Mouse (Mus musculus) neural tube, embryonic 14.5 days (tissue): ENCODE results near the gene Adamts2. TPM values are rescaled to one million over a fixed set of nuclear protein-coding genes. Genes with fewer than 3 reads are reported as not detected.

ENCODE experiments used
- ATAC-seq: fragments of 200-750 bp; cut with Nextera tagmentation; 2 replicates; pipeline ENCODE4 v1.8.0; 2017; ENCODE audit warnings: low read depth, mild to moderate bottlenecking, moderate TSS enrichment, moderate library complexity
- H3K27ac ChIP-seq: fragments of 300-500 bp; sonication (generic); 2 replicates; pipeline ENCODE4 v1.5.1; 2014; ENCODE audit warnings: low read depth, mild to moderate bottlenecking, control low read depth, low read length, moderate library complexity, mixed read lengths
- H3K27me3 ChIP-seq: fragments of 300-500 bp; sonication (generic); 2 replicates; pipeline ENCODE4 v1.6.1; 2014; ENCODE audit warnings: low read length; ENCODE audit not compliant: control insufficient read depth, insufficient read depth
- H3K36me3 ChIP-seq: fragments of 300-500 bp; sonication (generic); 2 replicates; pipeline ENCODE4 v1.6.1; 2014; ENCODE audit warnings: low read length, mixed read lengths; ENCODE audit not compliant: control insufficient read depth, insufficient read depth
- H3K4me1 ChIP-seq: fragments of 300-500 bp; sonication (generic); 2 replicates; pipeline ENCODE4 v1.6.1; 2014; ENCODE audit warnings: low read length; ENCODE audit not compliant: control insufficient read depth, insufficient read depth
- H3K4me2 ChIP-seq: fragments of 300-500 bp; sonication (generic); 2 replicates; pipeline ENCODE4 v1.6.1; 2014; ENCODE audit warnings: mild to moderate bottlenecking, low read depth, low read length, control low read depth
- H3K4me3 ChIP-seq: fragments of 300-500 bp; sonication (generic); 2 replicates; pipeline ENCODE4 v1.5.1; 2014; ENCODE audit warnings: low read depth, low read length, control low read depth, mixed read lengths
- H3K9ac ChIP-seq: fragments of 300-500 bp; sonication (generic); replicated peaks from 2 replicates; pipeline ENCODE4 v1.6.1; 2014; ENCODE audit warnings: low read depth, mild to moderate bottlenecking, control low read depth, low read length, mixed read lengths
- H3K9me3 ChIP-seq: fragments of 300-500 bp; sonication (generic); 2 replicates; pipeline ENCODE4 v1.6.1; 2016; ENCODE audit warnings: low read length; ENCODE audit not compliant: control insufficient read depth
- WGBS: fragments of 180-500 bp; shearing (Covaris S2); extraction: QIAGEN DNeasy Blood & Tissue Kit; methylation state at CpG from one replicate; pipeline ENCODE4 v1.1.7; 2014; 5-methylcytosine and 5-hydroxymethylcytosine counted together
- polyA plus RNA-seq: library from polyadenylated mRNA; unstranded; fragments of >200 nt; fragmentation: Nextera tagmentation; extraction: Ambion mirVana; gene quantifications from 2 replicates; pipeline ENCODE4 v1.2.1, GENCODE M21; 2014

The Adamts2 gene
- polyA plus RNA-seq, 1 experiment from 2014 or later: 2.4 TPM

- H3K4me1 ChIP-seq: no peaks in the 10 kb centered on the region
- no peak for ATAC-seq
- no peak overlapping the region for H3K4me3 ChIP-seq
- H3K27me3 ChIP-seq: no peaks in the 10 kb centered on the region
- no peaks in the 10 kb centered on the region for H3K9me3 ChIP-seq
- no peak overlapping the region for H3K27ac ChIP-seq
- H3K36me3 ChIP-seq: no peaks in the 10 kb centered on the region
- WGBS: 88% methylated on average over 8 of the region's 8 CpGs
- H3K9ac ChIP-seq: no peak overlapping the region
- no peak overlapping the region for H3K4me2 ChIP-seq
Measured at GRCm38 (mm10) chr11:50700496-50700895, 98.6 kb downstream of the Adamts2 start.

DNA sequence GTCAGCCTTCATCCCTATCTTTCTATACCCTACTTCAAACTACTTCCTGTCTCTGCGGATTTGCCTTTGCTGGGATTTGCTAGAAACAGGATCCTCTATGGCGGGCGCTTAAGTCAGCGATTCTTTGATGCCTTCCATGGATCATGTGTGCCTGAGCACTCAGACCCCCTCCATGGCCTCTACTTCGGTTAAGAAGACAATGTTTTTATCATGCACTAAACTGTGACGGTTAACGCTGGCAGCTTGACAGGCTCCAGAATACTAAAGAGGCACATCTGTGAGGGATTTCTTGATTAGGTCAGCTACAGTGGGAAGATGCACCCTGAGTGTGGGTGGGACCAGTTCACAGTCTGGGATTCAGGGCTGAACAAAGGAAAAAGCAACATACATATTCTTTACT is 101.5 kb downstream of the Adamts2 start:
- Histone ChIP-seq H3K27ac (no peak overlapping the region), H3K4me2 (no peak overlapping the region), H3K9me3 (no peaks in the 10 kb centered on the region), H3K27me3 (no peaks in the 10 kb centered on the region), H3K36me3 (no peaks in the 10 kb centered on the region), H3K4me3 (no peak overlapping the region), H3K4me1 (no peaks in the 10 kb centered on the region), H3K9ac (no peak overlapping the region)
- 74% methylated on average over 7 of the region's 7 CpGs for WGBS
- ATAC-seq: no peak

- Histone ChIP-seq H3K9me3 (no peaks in the 10 kb centered on the region), H3K4me2 (no peak overlapping the region), H3K36me3 (no peaks in the 10 kb centered on the region), H3K27me3 (no peaks in the 10 kb centered on the region), H3K4me3 (no peak overlapping the region), H3K27ac (no peak overlapping the region), H3K4me1 (no peaks in the 10 kb centered on the region), H3K9ac (no peak overlapping the region)
- WGBS: 70% methylated on average over 2 of the region's 2 CpGs
- no peak for ATAC-seq
Measured at GRCm38 (mm10) chr11:50704511-50704910, 102.6 kb downstream of the Adamts2 start.

DNA sequence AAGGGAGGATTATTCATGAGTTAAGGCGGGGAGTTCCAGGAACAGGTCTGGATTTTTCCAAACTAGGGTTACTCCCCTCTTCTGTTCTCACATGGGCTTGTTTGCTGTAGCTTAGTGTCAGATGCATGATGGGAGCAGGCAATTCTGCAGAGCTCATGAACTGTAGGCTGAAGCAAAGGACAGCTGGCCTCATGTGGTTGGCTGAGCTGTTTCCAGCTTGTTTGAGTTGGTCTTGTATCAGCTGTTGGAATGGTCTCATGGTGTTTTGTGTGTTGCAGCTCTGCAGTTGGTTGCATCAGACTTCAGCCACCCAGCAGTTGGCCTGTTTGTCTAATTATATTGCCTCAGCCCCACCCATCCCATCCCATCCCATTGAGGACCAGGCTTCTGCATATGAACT is 105.4 kb downstream of the Adamts2 start:
- Histone ChIP-seq H3K4me1 (no peaks in the 10 kb centered on the region), H3K27me3 (no peaks in the 10 kb centered on the region), H3K4me3 (no peak overlapping the region), H3K9ac (no peak overlapping the region), H3K36me3 (no peaks in the 10 kb centered on the region), H3K9me3 (no peaks in the 10 kb centered on the region), H3K4me2 (no peak overlapping the region), H3K27ac (no peak overlapping the region)
- 96% methylated on average over 1 of the region's 1 CpGs for WGBS
- no peak for ATAC-seq

GRCm38 (mm10) chr11:50713610-50714202 is 111.8 kb downstream of the Adamts2 start:
- Histone ChIP-seq H3K4me1 (no peaks in the 10 kb centered on the region), H3K27me3 (no peaks in the 10 kb centered on the region), H3K4me3 (no peak overlapping the region), H3K9me3 (no peaks in the 10 kb centered on the region; the same call in 1 of the 2 replicates), H3K4me2 (no peak overlapping the region), H3K27ac (no peak overlapping the region), H3K9ac (no peak overlapping the region), H3K36me3 (no peaks in the 10 kb centered on the region)
- ATAC-seq: no peak
- 42% methylated on average over 21 of the region's 21 CpGs for WGBS

DNA sequence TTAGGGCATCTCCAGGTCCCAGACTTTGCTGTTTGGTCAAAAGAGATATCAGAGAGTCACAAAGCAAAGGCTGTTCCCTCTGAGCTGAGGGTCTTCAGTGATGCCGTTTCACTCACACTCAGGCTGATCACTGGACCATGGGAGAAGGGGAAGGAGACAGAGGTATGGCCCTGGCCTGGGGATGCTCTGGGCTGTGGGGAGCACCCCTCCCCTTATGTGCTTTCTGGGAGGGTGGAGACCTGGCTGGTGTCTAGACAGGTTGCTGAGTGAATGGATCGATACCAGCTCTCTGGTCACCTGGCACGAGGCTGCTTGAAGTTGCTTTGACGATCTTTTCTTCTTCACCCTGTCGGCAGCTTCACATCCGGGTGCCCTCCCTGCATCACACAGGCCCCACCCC is 113.2 kb downstream of the Adamts2 start:
- no peak for ATAC-seq
- Histone ChIP-seq H3K9me3 (no peaks in the 10 kb centered on the region; the same call in 1 of the 2 replicates), H3K4me1 (no peaks in the 10 kb centered on the region), H3K4me3 (no peak overlapping the region), H3K36me3 (no peaks in the 10 kb centered on the region), H3K4me2 (no peak overlapping the region), H3K9ac (no peak overlapping the region), H3K27me3 (no peaks in the 10 kb centered on the region), H3K27ac (no peak overlapping the region)
- 75% methylated on average over 6 of the region's 6 CpGs for WGBS

DNA sequence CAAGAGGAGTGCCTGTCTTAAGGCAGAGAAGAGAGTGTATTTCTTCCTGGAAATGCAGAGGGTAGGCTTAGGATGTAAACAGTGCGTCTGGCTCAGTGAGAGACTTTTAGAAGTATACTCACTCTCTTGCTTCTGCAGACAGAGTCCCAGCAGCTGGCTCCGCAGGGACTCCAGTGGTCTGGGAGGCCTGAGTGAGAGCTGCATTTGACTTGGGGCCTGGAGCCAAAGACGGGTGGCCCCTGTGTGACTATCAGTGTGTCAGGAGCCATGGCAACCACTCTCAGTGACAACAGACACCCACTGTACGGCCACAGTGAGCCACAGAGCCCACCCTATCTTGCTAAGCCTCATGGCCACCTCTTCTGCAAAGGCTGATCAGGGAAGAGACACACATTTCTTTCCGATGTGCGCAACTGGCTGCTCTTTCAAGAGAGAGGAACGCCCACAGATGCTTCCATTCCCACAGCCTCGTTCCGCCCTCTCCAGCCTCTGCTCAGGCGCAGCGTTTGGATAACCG is 115.6 kb downstream of the Adamts2 start:
- Histone ChIP-seq H3K4me2 (no peak overlapping the region), H3K4me1 (no peaks in the 10 kb centered on the region), H3K27me3 (no peaks in the 10 kb centered on the region), H3K9me3 (no peaks in the 10 kb centered on the region; the same call in 1 of the 2 replicates), H3K27ac (no peak overlapping the region), H3K4me3 (no peak overlapping the region), H3K9ac (no peak overlapping the region), H3K36me3 (no peaks in the 10 kb centered on the region)
- ATAC-seq: no peak
- 66% methylated on average over 12 of the region's 12 CpGs for WGBS

DNA sequence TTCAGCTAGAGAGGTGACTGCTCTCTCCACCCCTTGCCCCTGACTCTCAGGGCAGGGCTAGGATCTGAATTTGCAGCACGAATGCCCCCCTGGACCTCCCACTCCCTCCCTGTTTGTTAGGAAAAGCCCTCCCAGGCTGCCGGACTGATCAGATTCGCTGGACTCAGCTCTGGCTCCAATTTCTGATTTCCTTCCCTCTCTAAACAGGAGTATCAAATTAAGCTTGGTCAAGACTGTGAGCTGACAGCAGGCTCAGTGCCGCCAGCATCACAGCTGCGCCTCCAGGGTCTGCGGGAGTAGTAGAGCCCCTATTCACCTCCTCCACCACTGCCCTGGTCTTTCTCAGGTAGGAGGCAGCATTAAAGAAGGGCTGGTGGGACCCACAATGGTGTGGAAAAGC is 117.0 kb downstream of the Adamts2 start:
- Histone ChIP-seq H3K4me1 (no peaks in the 10 kb centered on the region), H3K4me3 (no peak overlapping the region), H3K36me3 (no peaks in the 10 kb centered on the region), H3K9ac (no peak overlapping the region), H3K27ac (no peak overlapping the region), H3K27me3 (no peaks in the 10 kb centered on the region), H3K4me2 (no peak overlapping the region), H3K9me3 (no peaks in the 10 kb centered on the region)
- 64% methylated on average over 6 of the region's 6 CpGs for WGBS
- ATAC-seq: no peak

- H3K9me3 ChIP-seq: no peaks in the 10 kb centered on the region
- no peak overlapping the region for H3K9ac ChIP-seq
- no peak overlapping the region for H3K4me3 ChIP-seq
- no peaks in the 10 kb centered on the region for H3K4me1 ChIP-seq
- ATAC-seq: no peak
- H3K36me3 ChIP-seq: no peaks in the 10 kb centered on the region
- whole genome bisulfite sequencing: 76% methylated on average over 6 of the region's 6 CpGs
- H3K4me2 ChIP-seq: no peak overlapping the region
- H3K27ac ChIP-seq: no peak overlapping the region
- no peaks in the 10 kb centered on the region for H3K27me3 ChIP-seq
Measured at GRCm38 (mm10) chr11:50720421-50720820, 118.5 kb downstream of the Adamts2 start.
